Mouse (Mus musculus) brain, embryonic 14.5 days (tissue): ENCODE data around the gene Mrpl47.

Experiments
- CTCF ChIP-seq: fragments of 200-500 bp; IDR thresholded peaks from 2 replicates; pipeline ENCODE4 v1.5.1; 2012; ENCODE audit warnings: inconsistent platforms, mild to moderate bottlenecking, moderate library complexity, borderline replicate concordance; ENCODE audit not compliant: insufficient read depth, insufficient read length; ENCODE audit errors: extremely low read depth
- POLR2A ChIP-seq: fragments of 200-500 bp; IDR thresholded peaks from 2 replicates; pipeline ENCODE4 v1.6.1; 2012; ENCODE audit warnings: mild to moderate bottlenecking, inconsistent platforms, borderline replicate concordance; ENCODE audit not compliant: poor library complexity, insufficient read depth, insufficient read length, severe bottlenecking; ENCODE audit errors: extremely low read depth

DNA sequence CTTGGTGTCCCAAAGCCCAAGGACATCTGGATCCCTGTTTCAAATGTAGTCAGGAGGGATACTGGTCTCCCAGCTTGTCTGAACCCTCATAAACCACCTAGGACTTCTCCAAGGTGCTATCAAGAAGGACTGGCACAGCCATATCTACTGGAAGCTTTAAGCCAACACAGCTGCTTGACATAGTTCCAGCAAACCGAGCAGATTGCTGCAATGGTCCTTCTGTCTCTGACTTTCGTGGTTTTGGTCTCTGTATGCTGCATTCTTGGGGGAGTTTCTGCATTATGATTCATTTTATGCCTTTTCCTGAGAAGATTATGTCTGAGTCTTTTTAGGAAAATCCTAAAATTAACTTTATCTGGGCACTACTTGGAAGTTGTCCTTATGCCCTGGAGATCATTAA lies 33.4 kb upstream of the Mrpl47 start:
- TF ChIP-seq CTCF (no peak), POLR2A (no peak)
